Mouse (Mus musculus): ENCODE data around the gene Erp27.

Erp27 gene

DNA sequence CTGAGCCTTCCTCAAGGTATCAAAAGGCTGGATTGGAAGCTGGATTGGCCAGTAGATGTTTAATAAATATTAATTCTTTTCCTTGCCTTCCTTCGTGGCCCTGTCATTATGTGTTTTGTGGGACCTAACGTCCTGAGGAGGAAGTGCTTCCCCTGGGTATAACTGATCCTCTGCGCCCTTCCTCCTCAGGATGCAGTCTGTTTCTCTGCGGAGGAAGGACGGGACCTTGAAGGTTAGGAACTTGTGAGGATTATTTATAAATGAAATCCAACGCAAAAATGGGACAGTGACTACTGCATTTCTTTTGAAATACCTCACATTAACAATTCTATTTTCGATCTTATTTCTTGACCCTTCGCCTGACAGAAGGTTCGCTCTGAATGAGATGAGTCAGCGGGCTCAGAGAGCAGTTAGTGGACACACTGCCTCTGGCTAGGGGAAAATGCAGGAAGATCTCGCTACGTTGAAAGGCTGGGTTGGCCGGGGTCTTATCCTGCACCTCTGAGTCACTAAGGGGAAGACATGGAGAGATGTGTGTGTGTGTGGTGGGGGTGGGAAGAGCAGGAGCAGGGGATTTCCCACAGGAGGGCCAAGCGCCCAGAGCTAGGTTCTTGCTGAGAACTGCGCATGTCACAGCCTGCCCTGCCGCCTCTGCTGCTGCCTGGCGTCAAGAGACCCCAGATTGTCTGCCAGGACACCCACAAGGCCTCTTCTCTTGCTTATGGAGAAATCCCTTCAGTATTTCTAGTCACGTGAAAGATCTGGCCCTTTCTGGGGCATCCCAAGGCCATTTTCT, 16.5 kb upstream of the Erp27 start:
- no peak for DNase-seq

GRCm38 (mm10) chr6:136937117-136937516, 15.1 kb upstream of the Erp27 start:
- DNase-seq, result no peak

DNA sequence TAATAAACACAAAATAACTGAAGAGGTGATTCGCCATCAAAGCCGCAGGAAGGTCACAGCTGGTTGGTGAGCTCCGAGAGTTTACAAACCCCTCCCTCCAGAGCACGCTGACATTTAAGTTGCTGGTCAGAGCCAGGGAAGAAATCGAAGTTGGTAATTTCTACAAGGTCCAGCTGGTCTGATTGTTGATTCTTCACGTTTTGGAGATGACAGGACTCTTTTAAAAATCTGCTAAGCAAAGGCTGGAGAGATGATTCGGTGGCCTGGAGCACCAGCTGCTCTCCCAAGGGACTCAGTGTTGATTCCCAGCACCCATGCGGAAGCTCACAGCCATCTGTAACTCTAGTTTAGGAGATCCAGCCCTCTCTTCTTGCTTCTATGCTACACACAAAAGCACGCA, 14.4 kb upstream of the Erp27 start:
- DNase-seq, result no peak

DNA sequence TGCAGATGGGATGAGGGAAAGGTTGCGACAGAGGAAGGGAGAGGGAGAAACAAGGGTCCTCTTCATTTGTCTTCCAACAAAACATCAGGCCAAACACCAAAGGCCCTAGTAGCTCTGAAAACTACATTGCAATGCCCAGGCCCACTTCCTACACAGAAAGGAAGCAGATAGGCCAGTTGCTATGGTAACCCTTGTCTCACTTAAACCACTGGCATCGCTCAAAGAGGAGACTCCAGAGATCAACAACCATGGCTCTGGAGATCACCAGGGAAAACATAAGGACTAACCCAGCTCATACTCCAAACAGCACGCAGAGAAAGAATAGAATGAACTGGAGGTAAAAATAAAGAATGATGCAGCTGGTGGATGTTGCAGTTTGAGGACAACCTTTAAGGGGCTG, 13.3 kb upstream of the Erp27 start:
- DNase-seq, result no peak

- no peak for DNase-seq
Measured at GRCm38 (mm10) chr6:136934068-136934467, 12.1 kb upstream of the Erp27 start.

DNA sequence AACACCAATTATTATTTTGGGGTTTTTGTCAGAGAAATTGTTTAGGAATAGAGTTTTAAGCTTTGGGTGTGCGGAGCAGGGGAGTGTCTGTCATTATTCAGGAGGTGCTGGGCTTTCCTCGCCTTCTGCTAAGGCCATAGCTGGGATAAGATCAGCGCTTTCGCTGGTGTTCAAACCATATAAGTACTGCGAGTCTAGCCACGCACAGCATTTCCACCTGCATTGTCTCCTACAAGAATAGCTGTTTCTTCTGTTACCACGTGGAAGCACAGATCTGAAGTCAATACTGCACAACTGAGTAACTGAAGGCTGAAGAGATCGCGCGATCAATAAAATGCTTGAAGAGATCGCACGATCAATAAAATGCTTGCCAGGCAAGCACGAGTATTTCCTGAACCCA, 9.3 kb upstream of the Erp27 start:
- DNase-seq, result no peak

- DNase-seq, result no peak
Measured at GRCm38 (mm10) chr6:136930677-136931076, 8.7 kb upstream of the Erp27 start.

DNA sequence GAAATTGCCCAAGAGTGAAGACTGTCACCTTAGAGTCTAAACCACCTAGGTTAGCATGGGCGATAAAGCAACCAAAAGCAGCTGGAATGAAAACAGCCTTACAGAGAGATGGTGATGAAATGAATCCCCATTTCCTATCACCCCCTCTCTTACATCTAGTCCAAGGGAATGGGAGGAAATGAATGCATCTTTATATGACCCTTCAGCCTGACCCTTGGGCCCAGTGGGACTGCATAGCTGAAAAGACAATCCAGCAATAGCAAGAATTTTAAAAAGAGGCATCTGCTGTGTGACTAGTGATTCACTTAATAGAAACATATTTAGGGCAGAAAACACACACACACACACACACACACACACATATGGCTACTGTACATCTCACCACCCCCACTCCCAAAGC, 5.6 kb upstream of the Erp27 start:
- no peak for DNase-seq

GRCm38 (mm10) chr6:136925049-136925448, 3.1 kb upstream of the Erp27 start:
- DNase-seq, result no peak

- DNase-seq, result no peak
Measured at GRCm38 (mm10) chr6:136923532-136923931, 1.6 kb upstream of the Erp27 start, which contains the start of gene Pde6h. Gene Pde6h, plus strand, starts transcription at chr6:136923832.

DNA sequence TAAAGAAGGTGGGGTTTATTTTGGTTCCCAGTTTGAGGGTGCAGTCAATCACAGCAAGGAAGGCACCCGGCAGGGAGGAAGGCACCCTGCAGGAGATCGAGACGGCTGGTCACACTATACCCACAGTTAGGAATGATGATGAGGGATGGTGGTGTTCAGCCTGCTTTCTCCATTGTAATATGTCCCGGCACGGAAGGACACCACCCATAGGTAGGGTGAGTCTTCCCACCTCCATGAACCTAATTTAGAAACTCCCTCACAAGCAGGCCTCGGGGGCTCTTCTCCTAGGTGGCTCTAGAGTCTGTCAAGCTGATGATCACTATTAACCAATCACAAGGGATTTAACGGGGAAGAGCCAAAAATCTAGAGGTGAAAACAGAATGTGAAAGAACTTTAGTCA, 891 bp upstream of the Erp27 start:
- DNase-seq, result no peak

GRCm38 (mm10) chr6:136921601-136922000, 379 bp downstream of the Erp27 start:
- DNase-seq, result peak; percentile 60

GRCm38 (mm10) chr6:136920320-136921257, 1.4 kb downstream of the Erp27 start:
- peak; percentile 66 for DNase-seq

- no peak for DNase-seq
Measured at GRCm38 (mm10) chr6:136917885-136918284, 4.1 kb downstream of the Erp27 start.

DNA sequence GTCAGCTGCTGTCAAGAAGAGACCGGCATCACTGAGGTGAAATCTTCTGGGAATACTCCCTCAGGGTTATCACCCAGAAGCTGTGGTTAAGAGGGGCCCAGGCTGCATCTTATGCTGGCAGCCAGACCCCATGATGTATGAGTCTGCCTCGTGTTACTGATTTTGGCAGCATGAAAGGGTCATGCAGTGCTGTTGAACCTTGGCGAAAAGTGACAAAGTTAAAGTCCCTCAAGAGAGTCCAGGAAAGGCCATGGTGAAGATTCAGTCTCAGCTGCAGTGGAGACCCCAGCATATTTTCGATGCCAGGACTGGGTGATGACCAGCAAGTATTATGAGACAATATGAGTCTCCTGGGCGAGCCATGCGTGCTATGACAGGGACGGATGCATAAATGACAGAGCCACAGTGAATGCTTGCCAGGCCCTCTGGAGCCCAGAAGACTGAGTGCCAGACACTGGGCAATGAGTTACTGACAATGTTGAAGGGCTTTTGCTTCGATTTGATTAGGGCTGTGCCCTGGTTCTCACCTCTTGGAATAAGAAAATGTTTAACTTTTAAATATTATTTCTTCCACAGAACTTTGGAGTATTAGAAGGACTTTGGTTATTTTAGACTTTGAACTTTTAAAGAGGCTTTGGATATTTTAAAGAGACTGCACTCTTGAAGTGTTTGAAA, 6.1 kb downstream of the Erp27 start:
- DNase-seq, result no peak

DNA sequence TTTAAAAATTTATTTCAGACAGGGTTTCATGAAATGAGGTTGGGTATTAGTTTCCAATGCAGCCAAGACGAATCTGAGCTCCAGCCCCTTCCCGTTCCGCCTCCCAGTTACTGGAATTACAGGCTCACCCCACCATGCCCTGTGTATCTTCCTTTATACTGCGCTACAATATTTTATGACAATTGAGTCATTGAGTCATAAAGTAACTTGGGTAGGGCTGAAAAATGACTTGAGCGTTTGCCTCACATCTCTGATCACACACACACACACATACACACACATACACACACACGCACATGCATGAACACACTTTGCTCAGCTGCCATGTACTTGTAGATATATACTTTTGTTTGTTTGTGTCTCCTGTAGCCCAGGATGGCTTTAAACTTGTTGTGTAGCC, 7.7 kb downstream of the Erp27 start:
- DNase-seq, result no peak

DNA sequence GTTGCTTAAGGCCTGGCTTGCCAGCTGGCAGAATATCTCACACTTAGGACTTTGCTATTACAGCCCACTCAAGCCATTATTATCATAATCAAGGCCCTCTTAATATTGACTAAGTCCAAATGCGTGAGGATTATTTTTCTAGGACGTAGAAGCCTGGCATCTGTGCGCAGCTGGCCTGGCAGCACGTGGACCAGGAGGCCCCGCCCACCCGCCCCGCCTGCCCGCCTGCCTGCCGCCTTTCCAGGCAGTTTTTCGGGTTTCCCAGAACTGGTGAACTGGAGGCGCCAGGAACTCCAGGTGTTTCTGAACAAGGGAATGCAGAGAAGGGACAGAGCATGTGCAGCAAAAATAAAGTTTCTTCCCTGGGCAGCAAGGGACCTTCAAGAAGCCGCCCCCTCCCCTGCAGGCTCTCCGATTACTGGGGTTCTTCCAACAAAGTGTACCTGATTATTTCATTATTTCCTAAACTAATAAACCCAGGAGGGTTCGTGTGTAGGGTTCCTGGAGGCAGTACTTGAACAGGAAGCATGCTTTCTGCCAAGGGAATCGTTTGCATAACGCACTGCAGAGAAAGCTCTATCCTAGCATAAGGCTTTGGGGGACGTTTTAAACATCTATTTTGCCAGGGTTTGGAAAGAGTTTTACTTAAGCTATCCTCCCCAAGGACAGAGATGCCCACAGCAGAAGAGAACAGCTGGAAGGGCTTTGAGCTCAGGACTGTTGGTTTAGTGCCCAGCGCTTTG, 8.4 kb downstream of the Erp27 start:
- DNase-seq, result no peak

DNA sequence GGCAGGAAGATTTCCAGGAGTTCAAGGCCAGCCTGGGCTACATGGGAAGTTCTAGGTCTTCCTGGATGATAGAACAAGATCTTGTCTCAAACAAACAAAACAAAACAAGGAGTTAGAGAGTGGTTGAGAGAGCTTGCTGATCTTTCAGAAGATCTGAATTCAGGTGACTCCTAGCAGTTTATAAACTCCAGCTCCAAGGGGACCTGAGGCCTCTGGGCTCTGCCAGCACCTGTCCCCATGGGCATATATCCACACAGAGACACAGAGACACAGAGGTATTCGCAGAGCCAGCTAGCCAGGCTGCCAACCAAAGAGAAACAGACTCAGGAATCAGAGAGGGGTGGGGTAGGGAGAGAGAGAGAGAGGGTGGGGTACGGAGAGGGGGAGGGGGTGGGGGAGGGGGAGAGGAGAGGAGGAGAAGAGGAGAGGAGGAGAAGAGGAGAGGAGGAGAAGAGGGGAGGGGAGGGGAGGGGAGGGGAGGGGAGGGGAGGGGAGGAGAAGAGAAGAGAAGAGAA, 9.2 kb downstream of the Erp27 start:
- no peak for DNase-seq

DNA sequence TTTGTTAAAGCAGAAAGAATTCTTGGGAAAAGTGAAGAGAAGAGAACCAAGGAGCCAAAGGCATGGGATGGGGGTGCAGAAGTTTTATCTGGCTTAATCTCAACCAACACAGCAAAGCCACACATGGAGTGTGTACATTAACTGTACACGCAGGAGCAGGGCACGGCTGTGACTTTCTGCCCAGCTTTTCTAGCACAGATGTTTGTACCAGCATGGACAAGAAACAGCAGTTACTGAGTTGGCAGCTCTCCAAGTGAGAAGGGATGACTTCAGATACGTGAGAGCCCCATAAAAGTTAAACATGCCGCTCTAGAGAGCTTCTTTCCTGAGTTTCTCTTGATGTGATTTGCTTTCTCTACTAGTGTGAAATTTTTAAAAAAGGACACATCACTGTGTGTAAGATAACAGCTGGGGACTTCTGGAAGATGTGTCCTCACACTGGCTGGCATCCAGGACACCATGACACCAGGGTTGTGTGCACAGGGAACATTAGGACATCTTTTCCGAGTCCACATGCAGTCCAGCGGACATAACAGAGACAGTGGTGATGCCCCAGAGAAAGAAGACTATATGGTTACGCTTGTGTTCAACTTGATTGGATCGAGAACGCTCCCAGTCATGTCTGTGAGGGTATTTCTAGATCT, 11.6 kb downstream of the Erp27 start:
- DNase-seq, result no peak

DNA sequence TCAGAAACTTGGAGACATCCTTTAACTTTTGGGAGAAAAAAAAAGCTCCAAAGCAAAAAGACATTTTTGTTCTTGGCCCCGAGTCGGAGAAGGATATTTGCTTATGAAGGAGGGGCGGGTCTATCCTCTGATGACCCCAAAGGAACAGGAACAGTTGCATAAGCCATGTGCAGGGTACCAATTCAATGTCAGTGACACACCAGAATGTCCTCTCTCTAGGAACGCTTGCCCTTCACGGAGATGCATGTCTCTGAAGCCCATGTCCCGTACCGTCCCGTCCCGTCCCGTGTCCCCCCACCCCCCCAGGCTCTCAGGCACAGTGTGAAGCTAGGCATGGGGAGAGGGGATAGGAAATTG, 15.1 kb downstream of the Erp27 start:
- DNase-seq, result no peak

GRCm38 (mm10) chr6:136906283-136906936, 15.6 kb downstream of the Erp27 start:
- no peak for DNase-seq

Data from layer of hippocampus, adult 9-11 months (tissue).